Mouse (Mus musculus) stomach, postnatal 0 days (tissue): ENCODE results near the gene Bbs12. TPM values are rescaled to one million over a fixed set of nuclear protein-coding genes. Genes with fewer than 3 reads are reported as not detected.

Experiments used
- ATAC-seq: fragments of 200-750 bp; cut with Nextera tagmentation; 2 replicates; pipeline ENCODE4 v1.8.0; 2017; ENCODE audit not compliant: low FRiP score, low TSS enrichment
- DNase-seq: peaks from one replicate; pipeline ENCODE4 v3.0.0-alpha.2; 2016; ENCODE audit warnings: low spot score
- H3K27ac ChIP-seq: fragments of 300-500 bp; sonication (generic); replicated peaks from 2 replicates; pipeline ENCODE4 v1.5.1; 2014; ENCODE audit warnings: mild to moderate bottlenecking, control low read depth
- H3K27me3 ChIP-seq: fragments of 300-500 bp; sonication (generic); 2 replicates; pipeline ENCODE4 v1.6.1; 2014; ENCODE audit warnings: low read length; ENCODE audit not compliant: control insufficient read depth, insufficient read depth
- H3K36me3 ChIP-seq: fragments of 300-500 bp; sonication (generic); 2 replicates; pipeline ENCODE4 v1.6.1; 2014; ENCODE audit warnings: low read length, mixed read lengths; ENCODE audit not compliant: control insufficient read depth, insufficient read depth
- H3K4me1 ChIP-seq: fragments of 300-500 bp; sonication (generic); replicated peaks from 2 replicates; pipeline ENCODE4 v1.6.1; 2014; ENCODE audit warnings: antibody characterized with exemption; ENCODE audit not compliant: control insufficient read depth, insufficient read depth
- H3K4me2 ChIP-seq: fragments of 300-500 bp; sonication (generic); replicated peaks from 2 replicates; pipeline ENCODE4 v1.6.1; 2014; ENCODE audit warnings: low read depth, mild to moderate bottlenecking, control low read depth, moderate library complexity
- H3K4me3 ChIP-seq: fragments of 300-500 bp; sonication (generic); 2 replicates; pipeline ENCODE4 v1.5.1; 2014; ENCODE audit warnings: low read depth, low read length, control low read depth
- H3K9ac ChIP-seq: fragments of 300-500 bp; sonication (generic); 2 replicates; pipeline ENCODE4 v1.6.1; 2014; ENCODE audit warnings: mild to moderate bottlenecking, low read length, control low read depth, mixed read lengths
- H3K9me3 ChIP-seq: fragments of 300-500 bp; sonication (generic); 2 replicates; pipeline ENCODE4 v1.6.1; 2016; ENCODE audit warnings: low read length; ENCODE audit not compliant: control insufficient read depth
- CTCF ChIP-seq: IDR thresholded peaks from 2 replicates; pipeline ENCODE4 v1.5.1; 2016; ENCODE audit warnings: antibody characterized with exemption, low read depth, mild to moderate bottlenecking, moderate library complexity
- EP300 ChIP-seq: optimal IDR thresholded peaks from 2 replicates; pipeline ENCODE3; 2016; ENCODE audit warnings: antibody characterized with exemption
- WGBS: fragments of 180-500 bp; shearing (Covaris S2); extraction: QIAGEN DNeasy Blood & Tissue Kit; methylation state at CpG from one replicate; pipeline ENCODE4 v1.1.7; 2014; 5-methylcytosine and 5-hydroxymethylcytosine counted together
- polyA plus RNA-seq: library from polyadenylated mRNA; unstranded; fragments of >200 nt; fragmentation: Nextera tagmentation; extraction: Ambion mirVana; gene quantifications from 2 replicates; pipeline ENCODE4 v1.2.1, GENCODE M21; 2015

Bbs12 gene
- polyA plus RNA-seq, 1 experiment from 2014 or later, result 2.4 TPM

GRCm38 (mm10) chr3:37291929-37292328, 20.4 kb upstream of the Bbs12 start:
- no peaks in the 10 kb centered on the region for H3K4me1 ChIP-seq
- no peak for ATAC-seq
- DNase-seq, result no peak
- H3K4me2 ChIP-seq, result no peak overlapping the region
- TF ChIP-seq EP300 (no peak), CTCF (no peak)
- H3K27me3 ChIP-seq, result no peaks in the 10 kb centered on the region
- H3K27ac ChIP-seq, result no peak overlapping the region
- no peaks in the 10 kb centered on the region for H3K9me3 ChIP-seq
- no peak overlapping the region for H3K9ac ChIP-seq
- 77% methylated on average over 2 of the region's 2 CpGs for WGBS
- no peaks in the 10 kb centered on the region for H3K36me3 ChIP-seq
- no peak overlapping the region for H3K4me3 ChIP-seq

GRCm38 (mm10) chr3:37292654-37293053, 19.7 kb upstream of the Bbs12 start:
- Histone ChIP-seq H3K27ac (no peak overlapping the region), H3K4me3 (no peak overlapping the region), H3K4me2 (no peak overlapping the region), H3K36me3 (no peaks in the 10 kb centered on the region), H3K27me3 (no peaks in the 10 kb centered on the region), H3K9ac (no peak overlapping the region), H3K9me3 (no peaks in the 10 kb centered on the region), H3K4me1 (no peaks in the 10 kb centered on the region)
- ATAC-seq (no peak), DNase-seq (no peak)
- TF ChIP-seq CTCF, result no peak
- TF ChIP-seq EP300, result no peak
- WGBS, result 72% methylated on average over 2 of the region's 2 CpGs

- H3K4me1 ChIP-seq, result no peaks in the 10 kb centered on the region
- no peaks in the 10 kb centered on the region for H3K36me3 ChIP-seq
- no peak for TF ChIP-seq EP300
- no peak for TF ChIP-seq CTCF
- ATAC-seq, result no peak
- H3K9me3 ChIP-seq, result no peaks in the 10 kb centered on the region
- 71% methylated on average over 3 of the region's 3 CpGs for WGBS
- H3K27me3 ChIP-seq, result no peaks in the 10 kb centered on the region
- DNase-seq, result no peak
- no peak overlapping the region for H3K4me2 ChIP-seq
- no peak overlapping the region for H3K27ac ChIP-seq
- H3K4me3 ChIP-seq, result no peak overlapping the region
- H3K9ac ChIP-seq, result no peak overlapping the region
Observed at GRCm38 (mm10) chr3:37299470-37299869, 12.9 kb upstream of the Bbs12 start.

GRCm38 (mm10) chr3:37302685-37303084, 9.7 kb upstream of the Bbs12 start:
- Histone ChIP-seq H3K27me3 (no peaks in the 10 kb centered on the region), H3K9me3 (no peaks in the 10 kb centered on the region), H3K9ac (no peak overlapping the region), H3K36me3 (no peaks in the 10 kb centered on the region), H3K27ac (no peak overlapping the region), H3K4me2 (no peak overlapping the region), H3K4me3 (no peak overlapping the region), H3K4me1 (no peaks in the 10 kb centered on the region)
- ATAC-seq (peak; percentile 40; the same call in 1 of the 2 replicates), DNase-seq (peak; percentile 48)
- no peak for TF ChIP-seq EP300
- TF ChIP-seq CTCF, result peak; percentile 83
- 31% methylated on average over 12 of the region's 12 CpGs for WGBS

GRCm38 (mm10) chr3:37303392-37304139, 8.8 kb upstream of the Bbs12 start:
- Histone ChIP-seq H3K9me3 (no peaks in the 10 kb centered on the region), H3K4me2 (no peak overlapping the region), H3K36me3 (no peaks in the 10 kb centered on the region), H3K4me3 (no peak overlapping the region), H3K27ac (no peak overlapping the region), H3K9ac (no peak overlapping the region), H3K4me1 (no peaks in the 10 kb centered on the region), H3K27me3 (no peaks in the 10 kb centered on the region)
- TF ChIP-seq EP300 (no peak), CTCF (no peak)
- DNase-seq (no peak), ATAC-seq (no peak)
- WGBS, result 56% methylated on average over 8 of the region's 8 CpGs

- H3K4me3 ChIP-seq, result peak overlapping the region; percentile 86
- H3K9ac ChIP-seq, result peak overlapping the region; percentile 88
- TF ChIP-seq CTCF (no peak), EP300 (no peak)
- ATAC-seq (no peak; the same call in none of the 2 replicates), DNase-seq (no peak)
- peak overlapping the region; percentile 77 for H3K4me2 ChIP-seq
- H3K36me3 ChIP-seq, result no peaks in the 10 kb centered on the region
- no peaks in the 10 kb centered on the region for H3K4me1 ChIP-seq
- H3K27ac ChIP-seq, result no peak overlapping the region
- H3K9me3 ChIP-seq, result no peaks in the 10 kb centered on the region
- no peaks in the 10 kb centered on the region for H3K27me3 ChIP-seq
- 4% methylated on average over 10 of the region's 10 CpGs for WGBS
Observed at GRCm38 (mm10) chr3:37311897-37312369, 421 bp upstream of the Bbs12 start.
